Mouse (Mus musculus) erythroblast, embryonic 14.5 days (primary cell): ENCODE results near the gene Tcl1b5.
"Not testable (repeated sequence)": the region's sequence is repeated elsewhere in the genome, so short reads cannot be mapped to it uniquely, and the experiment has no call there.

Experiments
- GATA1 ChIP-seq: IDR thresholded peaks from 2 replicates; pipeline ENCODE4 v1.6.1; 2012; ENCODE audit warnings: low read length, inconsistent platforms, mixed read lengths
- TAL1 ChIP-seq: IDR thresholded peaks from 3 replicates; pipeline ENCODE4 v1.6.1; 2012; ENCODE audit warnings: low read length, inconsistent platforms, mixed read lengths

GRCm38 (mm10) chr12:105134167-105134566, 42.0 kb upstream of the Tcl1b5 start:
- not testable (repeated sequence) for TF ChIP-seq GATA1, TAL1
